Mouse (Mus musculus) CH12.LX (cell line): ENCODE measurements at regions not wholly inside any gene's neighbourhood (a gene's known extent, or its start where the extent isn't known, plus 50 kb on each side); places are given as distances from the start of the nearest gene placed in this dataset.

ENCODE experiments used
- CHD2 ChIP-seq: IDR thresholded peaks from 2 replicates; pipeline ENCODE4 v1.6.1; 2011; ENCODE audit warnings: low read length, improper control_type of control experiment
- CTCF ChIP-seq, 2 experiments: IDR thresholded peaks in 1 of 2; conservative IDR thresholded peaks in 1 of 2; 2 replicates each; pipeline ENCODE4 v1.5.1; 2011 to 2012; ENCODE audit warnings: low read depth in 2 of 2, low read length in 2 of 2, improper control_type of control experiment in 1 of 2, inconsistent platforms in 1 of 2, mild to moderate bottlenecking in 1 of 2, moderate library complexity in 1 of 2
- EP300 ChIP-seq: IDR thresholded peaks from 2 replicates; pipeline ENCODE4 v1.6.1; 2011; ENCODE audit warnings: low read length, improper control_type of control experiment
- HCFC1 ChIP-seq: IDR thresholded peaks from 2 replicates; pipeline ENCODE4 v1.6.1; 2012; ENCODE audit warnings: low read depth, mild to moderate bottlenecking, inconsistent platforms, low read length, improper control_type of control experiment
- MAX ChIP-seq: IDR thresholded peaks from 2 replicates; pipeline ENCODE4 v1.6.1; 2011; ENCODE audit warnings: low read length, improper control_type of control experiment
- POLR2A ChIP-seq: IDR thresholded peaks from 2 replicates; pipeline ENCODE4 v1.6.1; 2011; ENCODE audit warnings: low read depth, mild to moderate bottlenecking, improper control_type of control experiment, low read length
- USF1 ChIP-seq: IDR thresholded peaks from 2 replicates; pipeline ENCODE4 v1.6.1; 2014; ENCODE audit warnings: low read depth, mild to moderate bottlenecking, inconsistent platforms, low read length, improper control_type of control experiment
- USF2 ChIP-seq: conservative IDR thresholded peaks from 2 replicates; pipeline ENCODE4 v1.6.1; 2011; ENCODE audit warnings: low read depth, low read length, improper control_type of control experiment

DNA sequence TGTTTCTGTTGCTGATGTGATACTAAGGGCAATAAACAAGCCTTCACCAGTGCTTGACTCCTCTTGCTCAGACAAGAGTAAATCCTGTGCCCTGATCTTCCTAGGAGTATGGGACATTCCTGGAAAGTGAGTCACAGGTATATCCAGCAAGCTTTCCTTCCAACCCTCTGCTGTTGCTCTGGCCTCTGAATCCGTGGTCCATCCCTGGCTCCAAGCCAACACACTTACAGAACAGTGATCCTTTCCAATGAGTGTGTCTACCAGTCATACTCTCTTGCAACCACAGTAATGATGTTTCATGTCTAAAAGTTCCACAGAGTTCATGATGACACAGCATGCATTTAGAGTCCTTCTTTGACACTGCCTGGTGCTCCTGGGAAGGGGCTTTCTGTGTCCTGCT is 277.6 kb upstream of the Tmc3 start:
- no peak for TF ChIP-seq POLR2A
- no peak for TF ChIP-seq USF1
- TF ChIP-seq CTCF (conservative IDR thresholded peaks at IDR 0.05 in 1 of 2, IDR thresholded peaks at IDR 0.05 in 1 of 2; ENCODE audit: low read depth in 2 of 2, low read length in 2 of 2): no peak
- TF ChIP-seq EP300: no peak
- no peak for TF ChIP-seq CHD2
- TF ChIP-seq USF2: no peak
- no peak for TF ChIP-seq HCFC1
- TF ChIP-seq MAX: no peak
